Mouse (Mus musculus) kidney, postnatal 25 days (tissue): ENCODE measurements around the gene Tmem165.

Source experiments
- DNase-seq, 2 experiments: peaks; one replicate each; pipeline ENCODE4 v3.0.0; 2021; ENCODE audit warnings: mixed read lengths in 2 of 2

Tmem165 gene

GRCm38 (mm10) chr5:76246539-76246938 lies 62.9 kb downstream of the Tmem165 start:
- no peak for DNase-seq

- no peak for DNase-seq
Measured at GRCm38 (mm10) chr5:76250948-76251347, 67.3 kb downstream of the Tmem165 start.
